Mouse (Mus musculus) lung, postnatal 0 days (tissue): ENCODE measurements around the gene Cdh26.

Source experiments
- CTCF ChIP-seq: IDR thresholded peaks from 2 replicates; pipeline ENCODE4 v1.5.1; 2016; ENCODE audit warnings: antibody characterized with exemption, mild to moderate bottlenecking
- EP300 ChIP-seq: IDR thresholded peaks from 2 replicates; pipeline ENCODE4 v1.6.1; 2016; ENCODE audit warnings: antibody characterized with exemption, mild to moderate bottlenecking, control low read depth

- TF ChIP-seq CTCF (no peak), EP300 (no peak)
Observed at GRCm38 (mm10) chr2:178494066-178494465, 63.7 kb downstream of the Cdh26 start.
